Mouse (Mus musculus): ENCODE data around the gene Fam19a1.

The Fam19a1 gene

DNA sequence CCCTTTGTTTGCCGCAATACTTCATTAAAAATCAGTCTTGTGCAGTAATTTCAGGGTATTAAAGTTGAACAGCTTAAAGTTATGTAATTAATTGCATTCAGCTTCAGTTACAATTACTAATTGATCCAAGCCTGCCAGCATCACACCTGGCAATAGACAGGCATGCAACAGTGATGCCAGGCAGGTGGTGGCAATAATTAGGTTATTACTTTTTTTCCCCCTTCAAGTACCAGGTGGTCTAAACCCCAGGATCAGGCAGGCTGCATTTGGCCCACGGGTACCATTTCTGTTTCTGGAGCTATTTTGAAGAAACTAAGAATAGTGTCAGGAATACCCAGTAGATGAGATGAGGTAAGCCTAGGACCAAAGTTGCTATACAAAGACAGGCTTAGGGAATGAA is 141.9 kb downstream of the Fam19a1 start:
- in situ Hi-C loops (cut with MseI, MboI), result no loop called here

DNA sequence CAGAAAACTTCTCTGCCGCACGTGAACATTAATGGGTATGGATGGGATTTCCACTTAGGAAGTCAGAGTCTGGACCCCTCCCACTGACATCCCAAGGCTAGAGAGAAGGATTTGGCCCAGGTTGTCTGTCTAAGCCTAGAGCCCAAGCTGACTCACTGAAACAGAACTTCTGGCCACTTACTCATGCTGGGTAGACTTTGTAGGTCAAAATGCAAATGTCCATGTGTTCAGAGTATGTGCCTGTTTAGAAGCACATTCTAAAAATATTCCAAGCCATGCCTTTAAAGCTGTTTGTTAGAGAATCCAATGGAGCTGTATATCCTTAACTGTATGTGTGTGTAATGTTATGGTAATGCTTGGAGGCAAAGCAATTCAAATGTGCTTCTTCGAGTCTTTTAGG is 145.7 kb downstream of the Fam19a1 start:
- in situ Hi-C loops (cut with MseI, MboI), result no loop called here

DNA sequence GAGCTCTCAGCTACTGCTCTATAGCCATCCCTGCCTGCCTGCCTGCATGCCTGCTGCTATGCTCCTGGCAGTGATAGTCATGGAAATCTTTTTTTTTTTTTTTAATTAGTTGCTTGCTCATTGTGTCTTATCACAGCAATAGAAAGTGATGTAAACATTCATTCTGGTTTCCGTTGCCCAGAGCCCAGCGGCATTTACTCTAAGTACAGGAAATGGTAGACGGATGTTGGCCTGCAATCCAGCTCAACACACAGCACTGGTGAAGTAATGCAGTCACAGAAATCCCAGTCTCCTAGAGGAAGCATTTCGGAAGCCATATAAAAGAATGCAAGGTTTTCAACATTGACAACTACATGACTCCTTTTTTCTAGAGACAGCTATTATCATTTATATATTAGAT is 153.5 kb downstream of the Fam19a1 start:
- in situ Hi-C loops (cut with MseI, MboI), result no loop called here

DNA sequence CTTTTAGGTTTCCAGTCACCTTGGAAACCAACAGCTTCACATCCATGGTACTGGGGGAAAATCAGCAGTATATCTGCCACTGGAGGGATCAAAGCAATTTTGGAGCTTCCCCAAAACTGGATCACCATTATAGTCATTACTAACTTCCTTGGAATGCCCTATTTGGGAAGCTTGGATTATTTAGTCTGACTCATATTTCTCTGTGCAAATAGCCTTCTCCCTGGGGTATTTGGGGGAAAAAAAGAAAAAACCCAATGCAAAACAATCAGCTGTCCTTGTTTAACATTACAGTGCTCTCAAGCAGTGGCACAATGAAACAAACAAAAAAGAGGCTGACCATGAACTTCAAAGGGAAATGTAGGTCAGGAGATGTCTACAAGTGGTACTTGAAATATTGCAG is 155.8 kb downstream of the Fam19a1 start:
- in situ Hi-C loops (cut with MseI, MboI), result no loop called here

DNA sequence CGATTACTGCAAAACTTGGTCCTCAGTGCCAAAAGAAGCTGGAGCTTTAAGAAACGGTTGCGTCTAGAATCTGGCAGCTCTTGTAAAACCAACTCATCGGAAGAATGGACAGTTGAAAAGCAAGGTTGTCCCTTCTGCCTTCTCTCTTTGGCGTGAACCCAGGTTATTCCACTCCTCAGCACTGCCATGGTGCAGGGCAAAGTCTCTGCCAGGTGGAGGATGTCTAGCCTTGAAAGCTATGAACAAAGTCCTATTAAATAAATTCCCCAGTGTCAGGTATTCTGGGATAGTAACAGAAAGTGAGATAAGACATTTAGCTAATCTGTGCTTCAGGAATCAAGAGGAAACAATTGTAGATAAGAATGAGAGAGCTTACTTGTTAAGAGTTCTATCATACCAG is 157.5 kb downstream of the Fam19a1 start:
- in situ Hi-C loops (cut with MseI, MboI), result no loop called here

DNA sequence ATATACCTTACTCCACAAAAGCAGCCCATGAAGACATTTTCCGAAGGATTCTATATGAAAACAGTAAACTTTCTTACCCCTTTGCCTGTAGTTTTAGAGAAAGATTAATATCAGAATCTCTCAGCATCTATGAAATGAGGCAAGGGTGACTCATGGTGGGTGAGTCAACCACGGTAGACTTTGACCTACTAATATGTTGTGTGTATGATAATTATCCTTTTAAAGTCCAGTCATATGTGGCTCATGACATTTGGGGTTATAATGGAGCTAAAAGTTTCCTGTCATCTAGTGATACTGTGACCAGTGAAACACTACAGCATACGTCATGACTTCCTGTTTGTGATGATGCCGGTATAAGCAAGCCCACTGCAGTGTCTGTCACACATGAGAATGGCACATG is 170.8 kb downstream of the Fam19a1 start:
- in situ Hi-C loops (cut with MseI, MboI), result no loop called here

DNA sequence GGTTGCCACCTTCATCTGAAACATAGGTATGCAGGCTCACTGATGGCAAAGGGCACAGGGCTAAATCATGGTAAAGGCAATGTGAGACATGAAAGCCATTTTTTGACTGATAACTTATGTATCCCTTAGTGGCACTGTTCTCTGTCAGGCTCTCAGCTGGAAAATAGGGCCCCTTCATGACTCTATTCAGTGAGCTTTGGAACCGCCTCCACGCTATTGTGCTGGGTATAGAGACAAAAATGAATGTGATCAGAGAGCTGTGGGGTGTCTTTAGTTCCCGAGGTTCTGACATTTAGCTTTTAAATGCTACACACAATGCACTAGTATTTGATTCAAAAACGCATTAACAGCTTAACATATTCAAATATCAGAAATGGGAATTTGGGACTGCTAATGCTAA is 171.6 kb downstream of the Fam19a1 start:
- in situ Hi-C loops (cut with MseI, MboI), result no loop called here

DNA sequence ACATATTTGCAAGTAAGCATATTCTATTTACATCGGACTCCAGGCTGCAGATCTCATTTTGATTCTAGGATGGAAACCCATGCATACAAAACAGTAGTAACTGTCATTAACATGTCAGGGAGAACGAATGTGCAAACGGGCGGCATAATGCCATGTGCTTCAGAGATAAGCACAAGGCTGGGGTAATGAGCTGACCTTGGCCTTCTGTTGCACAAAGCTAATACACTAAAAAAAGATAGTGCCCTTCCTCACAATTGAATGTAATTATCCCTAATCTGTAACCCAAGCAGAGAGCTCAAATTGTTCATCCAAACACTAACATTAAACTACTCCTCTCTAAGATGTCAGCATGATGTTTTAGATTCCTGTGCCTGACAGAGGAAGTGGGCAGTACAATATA is 173.3 kb downstream of the Fam19a1 start:
- in situ Hi-C loops (cut with MseI, MboI), result no loop called here

DNA sequence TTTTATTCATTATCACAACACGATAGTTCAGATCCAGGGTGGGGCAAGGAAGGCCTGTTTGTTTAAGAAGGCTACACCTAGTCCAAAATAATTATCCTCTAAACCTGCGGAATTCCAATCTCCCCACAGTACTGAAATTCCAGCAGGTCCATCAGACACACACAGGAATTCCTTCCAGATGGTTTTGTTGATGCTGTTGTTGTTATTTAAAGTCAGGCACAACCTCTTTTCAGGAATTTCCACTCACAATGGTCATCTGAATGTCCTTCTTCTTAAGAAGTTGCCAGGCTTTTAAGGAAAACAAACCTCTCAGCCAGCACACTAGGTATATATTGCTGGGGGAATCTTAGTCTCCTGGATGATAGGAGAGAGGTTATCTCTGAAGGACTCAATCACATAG is 174.4 kb downstream of the Fam19a1 start:
- in situ Hi-C loops (cut with MseI, MboI), result no loop called here

DNA sequence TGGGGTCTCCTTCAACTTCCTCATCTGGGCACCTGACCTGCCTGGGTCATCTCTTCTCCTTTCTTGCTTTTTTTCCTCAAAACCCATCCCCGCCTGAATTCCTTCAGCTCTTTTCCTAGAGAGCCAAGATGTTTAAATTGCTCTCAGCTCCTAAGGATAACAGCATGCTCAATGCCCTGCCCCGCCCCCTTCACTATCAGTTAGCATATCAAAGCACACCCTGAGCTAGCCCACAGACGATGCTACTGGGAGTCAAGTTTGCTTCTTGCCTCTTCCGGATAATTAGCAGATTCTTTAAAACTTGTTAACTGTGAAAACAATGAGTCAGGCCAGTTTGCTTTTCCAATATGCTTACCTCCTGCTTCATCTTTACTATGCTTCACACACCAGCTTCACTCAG is 176.7 kb downstream of the Fam19a1 start:
- in situ Hi-C loops (cut with MseI, MboI), result no loop called here

DNA sequence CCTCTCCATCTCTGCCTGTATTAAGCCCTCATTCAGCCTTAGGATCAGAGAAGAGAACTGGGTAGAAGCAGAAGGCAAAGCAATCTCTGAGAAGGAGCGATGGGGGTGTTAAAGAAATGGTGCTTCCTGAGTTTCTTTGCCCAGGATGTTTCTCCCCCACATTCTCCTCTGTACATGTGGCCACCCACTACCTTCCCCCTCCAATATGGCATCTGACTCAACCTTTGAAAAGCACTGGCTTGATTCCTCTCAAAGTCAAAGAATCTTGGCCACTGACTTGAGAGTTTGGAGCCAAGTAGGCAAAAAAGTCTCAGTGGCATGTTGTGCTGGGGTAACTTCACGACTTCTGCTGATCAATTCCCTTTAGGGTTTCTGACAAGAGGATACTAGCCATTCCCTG is 234.5 kb downstream of the Fam19a1 start:
- in situ Hi-C loops (cut with MseI, MboI), result no loop called here

DNA sequence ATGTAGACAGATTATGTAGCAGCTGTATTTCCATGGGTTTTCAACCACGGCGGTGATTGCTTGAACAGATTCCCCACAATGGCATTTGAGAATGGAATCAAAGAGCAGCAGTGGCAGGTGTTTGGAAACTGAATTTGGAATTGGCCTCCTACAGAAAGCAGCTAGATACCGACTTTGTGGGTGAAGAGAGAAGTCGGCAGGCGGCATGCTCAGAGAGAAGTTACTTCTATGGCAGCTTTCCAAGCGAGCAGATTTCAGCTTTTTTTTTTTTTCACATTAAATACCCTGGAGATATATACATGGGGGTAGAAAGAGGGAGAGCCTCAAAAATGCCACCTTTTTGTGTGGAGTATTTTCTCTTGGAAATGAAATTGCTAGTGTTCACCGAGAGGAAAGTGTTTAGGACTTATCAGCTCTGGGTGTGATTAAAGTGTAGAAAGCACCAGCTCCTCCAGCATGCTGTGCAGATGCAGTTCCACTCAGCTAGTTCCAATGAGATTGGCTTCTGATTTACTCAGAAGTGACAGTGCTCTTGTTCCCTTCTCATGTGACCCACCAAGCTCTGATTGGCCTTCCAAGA is 236.6 kb downstream of the Fam19a1 start:
- in situ Hi-C loops (cut with MseI, MboI), result no loop called here

DNA sequence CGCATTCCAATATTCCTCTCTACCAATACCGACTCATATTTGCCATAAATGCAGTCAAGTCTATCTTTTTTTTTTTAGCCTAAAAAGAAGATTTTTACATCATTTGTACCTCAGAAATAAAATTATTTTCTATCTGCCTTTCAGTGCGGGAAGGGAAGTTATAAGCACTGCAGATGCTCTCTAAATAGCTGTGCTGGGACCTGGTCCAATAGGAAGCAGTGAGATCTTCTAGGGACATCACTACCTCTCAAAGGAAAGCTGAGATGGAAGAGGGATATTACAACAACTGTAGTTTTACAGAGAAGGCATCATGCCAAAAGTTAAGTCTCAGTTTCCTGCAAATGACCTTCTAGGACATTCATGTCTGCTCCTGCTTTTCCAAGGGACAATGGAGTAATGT is 256.6 kb downstream of the Fam19a1 start:
- in situ Hi-C loops (cut with MseI, MboI), result no loop called here

DNA sequence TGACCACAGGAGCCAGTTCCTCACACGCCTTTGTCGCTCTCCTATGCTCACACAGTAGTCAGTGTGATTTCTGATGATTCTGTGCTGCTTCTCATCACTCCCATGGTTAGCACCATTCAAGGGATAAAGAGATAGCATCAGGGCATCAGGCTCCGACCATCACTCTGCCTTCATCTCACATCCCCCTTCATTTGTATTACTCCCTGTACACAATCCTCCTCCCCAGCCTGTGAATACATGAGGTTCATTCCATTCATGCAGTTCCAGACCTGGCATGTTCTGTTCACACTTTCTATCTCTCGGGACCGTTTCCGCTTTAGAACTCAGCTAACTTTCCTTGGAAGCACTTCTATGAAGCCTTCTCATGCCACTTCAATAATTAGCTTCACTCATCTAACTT is 259.9 kb downstream of the Fam19a1 start:
- in situ Hi-C loops (cut with MseI, MboI), result no loop called here

DNA sequence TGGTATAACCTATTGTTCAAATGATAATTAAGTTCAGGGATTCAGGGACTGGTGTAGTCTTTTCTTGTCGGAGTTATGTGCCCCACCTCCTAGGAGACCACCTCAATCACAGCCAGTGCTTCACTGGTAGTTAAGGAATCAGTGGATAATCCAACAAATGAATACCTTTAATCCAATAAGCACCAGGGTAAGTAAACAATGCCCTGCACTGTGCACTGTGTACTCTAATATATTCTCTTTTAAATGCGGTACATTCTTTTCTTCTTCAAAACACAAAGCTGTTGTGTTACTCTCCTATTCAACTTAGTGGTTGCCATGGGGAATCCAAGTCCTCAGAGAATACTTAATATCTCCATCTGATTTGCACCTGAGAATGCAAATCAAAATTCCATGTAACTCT is 260.3 kb downstream of the Fam19a1 start:
- in situ Hi-C loops (cut with MseI, MboI), result no loop called here

DNA sequence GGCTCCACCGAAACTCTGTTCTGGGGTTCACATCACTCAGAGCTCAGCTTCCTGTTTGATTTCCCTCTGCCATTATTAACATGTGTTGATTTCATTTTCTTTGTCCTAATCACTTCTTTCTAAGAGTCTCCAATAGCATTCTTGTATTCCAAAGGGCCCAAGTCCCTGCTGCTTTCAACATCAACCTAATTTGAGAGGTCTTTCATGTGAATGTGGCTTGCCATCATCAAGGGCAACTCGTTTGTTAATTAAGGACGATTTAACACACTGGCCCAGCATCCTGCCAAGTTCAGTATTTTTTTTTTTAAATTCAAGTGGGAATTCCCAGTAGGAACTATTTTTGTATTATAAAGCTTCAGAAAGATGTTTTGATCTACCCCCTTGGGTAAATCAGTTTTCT is 263.8 kb downstream of the Fam19a1 start:
- in situ Hi-C loops (cut with MseI, MboI), result no loop called here

DNA sequence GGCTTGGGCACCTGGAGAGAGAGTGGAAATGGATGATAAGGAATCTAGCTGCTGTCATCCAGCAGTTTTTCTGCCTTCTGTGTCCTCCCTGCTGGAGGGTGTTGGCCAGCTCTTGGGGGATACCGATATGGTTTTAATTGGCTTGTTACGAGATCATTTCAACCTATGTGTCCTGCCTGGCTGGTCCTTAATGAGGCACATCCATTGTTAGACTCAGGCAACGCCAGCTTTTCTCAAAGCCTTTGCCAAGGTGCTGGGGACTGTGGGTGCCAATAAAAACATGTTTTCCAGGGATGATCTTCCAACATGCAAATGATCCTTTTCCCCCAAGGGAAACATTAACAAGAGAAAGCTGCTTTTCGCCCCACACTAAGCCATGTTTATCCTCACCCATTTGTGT is 266.3 kb downstream of the Fam19a1 start:
- in situ Hi-C loops (cut with MseI, MboI), result no loop called here

DNA sequence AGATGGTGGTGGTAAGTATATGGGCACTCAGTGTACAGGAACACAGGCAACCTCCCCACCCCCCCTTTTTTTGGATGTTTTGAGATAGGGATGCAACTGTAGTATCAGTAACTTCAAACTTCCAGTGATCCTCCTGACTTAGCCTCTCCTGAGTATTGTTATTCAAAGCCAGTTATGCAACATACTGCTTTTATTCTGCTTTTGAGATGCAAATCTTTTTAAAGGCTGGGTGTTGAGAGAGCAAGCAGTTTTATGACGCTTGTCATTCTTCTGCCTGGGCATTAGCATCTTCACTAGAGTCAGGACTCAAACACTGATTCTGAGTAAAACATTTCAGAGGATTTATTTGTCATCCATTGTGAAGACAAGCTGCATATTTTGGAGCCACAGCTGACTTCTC is 271.5 kb downstream of the Fam19a1 start:
- in situ Hi-C loops (cut with MseI, MboI), result no loop called here

DNA sequence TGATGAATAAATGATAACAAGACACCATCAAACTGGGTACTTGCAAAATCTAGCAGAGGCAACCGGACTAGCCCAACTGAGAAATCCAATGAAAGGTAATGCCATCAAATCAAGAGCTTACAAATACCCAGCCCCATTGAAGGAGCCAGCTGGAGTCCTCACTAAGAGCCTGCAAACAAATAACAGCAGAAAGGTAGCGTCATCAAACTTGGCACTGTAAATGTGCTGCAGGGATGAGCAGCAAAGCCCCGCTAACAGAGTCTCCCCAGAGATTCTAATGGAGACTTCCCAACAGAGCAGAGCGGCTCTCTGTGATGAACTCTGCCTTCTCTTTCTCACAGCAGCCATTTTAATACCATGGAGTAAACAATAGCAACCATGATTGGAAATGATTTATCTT is 305.9 kb downstream of the Fam19a1 start:
- in situ Hi-C loops (cut with MseI, MboI), result no loop called here

DNA sequence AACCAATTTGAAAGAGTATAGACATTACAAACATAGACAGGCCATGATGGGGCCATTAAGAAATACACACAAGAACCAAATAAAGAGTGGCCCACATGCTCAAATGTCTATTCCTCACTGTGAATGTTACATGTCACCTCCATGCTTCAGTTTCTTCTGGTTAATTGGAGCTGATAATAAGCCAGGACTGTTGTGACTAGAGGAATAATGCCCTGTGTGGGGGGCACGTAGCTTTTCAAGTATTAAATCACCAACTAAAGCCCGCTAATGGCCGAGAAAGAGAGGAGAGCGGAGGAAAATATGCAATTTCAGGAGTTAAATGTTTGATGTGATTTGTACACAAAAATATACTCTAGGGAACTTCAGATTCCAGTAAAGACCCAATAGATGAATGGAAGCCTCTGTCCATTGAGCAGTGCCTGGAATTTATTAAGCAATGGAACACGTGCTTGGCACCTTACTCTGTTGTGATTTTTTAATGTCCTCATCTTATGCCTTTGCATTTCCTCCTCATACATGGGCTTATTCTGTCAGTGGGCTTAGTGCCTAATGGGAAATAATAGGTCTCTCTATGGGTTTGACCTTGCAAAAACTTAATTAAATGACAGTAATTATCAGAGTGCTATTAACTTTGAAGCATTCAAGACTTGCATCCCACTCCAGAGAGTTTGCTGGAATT is 306.9 kb downstream of the Fam19a1 start:
- in situ Hi-C loops (cut with MseI, MboI), result no loop called here

DNA sequence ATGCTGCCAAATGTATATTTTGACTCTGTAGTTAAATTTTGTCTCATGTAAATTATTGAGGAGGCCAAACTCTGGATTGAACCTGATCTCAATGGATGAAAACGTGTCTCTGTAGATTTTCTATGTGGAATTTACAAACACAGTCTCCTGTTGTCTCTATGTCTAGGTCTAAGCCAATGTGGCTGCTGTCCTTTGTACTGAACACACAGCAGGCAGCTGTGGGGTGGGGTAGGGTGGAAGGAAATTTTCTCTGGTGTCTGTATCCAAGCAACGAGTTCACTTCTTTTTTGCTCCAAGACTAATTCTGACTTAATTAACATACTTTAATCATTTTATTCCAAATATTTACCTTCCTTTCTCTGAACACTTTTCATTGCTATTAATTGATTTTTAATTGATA is 307.6 kb downstream of the Fam19a1 start:
- in situ Hi-C loops (cut with MseI, MboI), result no loop called here

DNA sequence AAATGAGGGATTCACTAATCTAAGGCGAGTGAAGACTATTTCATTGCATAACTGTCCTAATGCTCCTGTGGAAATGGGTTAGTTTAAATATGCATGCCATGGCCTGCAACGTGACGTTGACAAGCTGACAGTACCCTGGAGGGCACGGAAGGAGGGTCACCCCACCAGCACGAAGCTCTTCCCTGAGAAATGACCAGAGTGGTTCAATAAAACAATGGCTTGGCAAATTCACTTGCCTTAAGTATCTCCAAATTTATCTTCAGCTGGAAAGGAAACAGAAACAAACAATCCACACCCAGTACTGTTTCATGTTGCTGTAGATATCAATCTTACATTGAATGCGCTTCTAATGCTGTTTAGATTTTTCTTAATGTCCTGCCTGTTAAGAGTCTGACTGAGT is 316.4 kb downstream of the Fam19a1 start:
- in situ Hi-C loops (cut with MseI, MboI), result no loop called here

DNA sequence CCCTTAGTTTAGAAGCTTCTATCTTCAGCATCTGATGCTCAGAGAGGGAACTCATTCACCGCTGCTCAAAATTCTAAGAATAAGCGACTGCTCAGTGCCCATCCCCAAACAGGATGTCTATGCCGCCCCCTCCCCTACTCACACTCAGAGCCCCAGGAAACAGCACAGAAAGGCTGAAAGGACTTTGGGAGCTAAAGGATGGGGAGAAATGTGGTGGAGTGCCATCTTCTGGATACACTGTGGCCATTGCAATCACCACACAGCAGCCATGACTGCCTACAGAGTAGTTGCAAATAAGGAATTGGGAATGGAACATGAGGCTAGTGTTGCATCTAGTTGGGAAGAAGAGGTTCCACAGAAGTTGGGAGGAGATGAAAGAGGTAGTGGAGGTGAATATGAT is 319.4 kb downstream of the Fam19a1 start:
- in situ Hi-C loops (cut with MseI, MboI), result no loop called here

DNA sequence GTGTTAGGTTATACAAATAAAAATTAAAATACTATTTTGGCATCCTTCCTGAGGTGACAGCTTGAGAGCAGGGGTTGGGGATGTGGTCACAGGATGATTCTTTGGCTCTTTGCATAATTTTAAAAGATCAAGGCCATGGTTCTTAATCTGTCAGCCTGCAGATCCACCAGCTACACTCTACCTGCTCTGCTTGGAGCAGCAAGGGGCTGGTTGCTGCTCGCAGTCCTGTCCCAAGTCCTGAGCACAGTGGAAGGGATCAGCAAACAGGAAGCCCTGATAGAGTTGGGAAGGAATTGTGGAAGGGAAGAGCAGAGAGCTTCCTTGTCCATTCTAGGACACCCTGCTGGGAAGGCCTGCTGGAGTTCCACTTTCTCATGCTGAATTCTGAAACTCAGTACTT is 320.9 kb downstream of the Fam19a1 start:
- in situ Hi-C loops (cut with MseI, MboI), result no loop called here
